In genomic region chr5:113215610-113216011, GRCm38 (mm10) we compare ENCODE assay signal across 16 mouse cellular contexts. TPM values are rescaled to one million over a fixed set of nuclear protein-coding genes. Genes with fewer than 3 reads are reported as not detected.
DNase-seq lines count a peak whose midpoint lies in the region; ATAC-seq and TF ChIP-seq lines count a peak whose summit lies in the region.
"Had no signal": no experiment of that assay in that cellular context is flagged by ENCODE, and none has a peak within 500 bp of the region (broad histone marks: within the 10 kb centered on the region; RNA-seq: fewer than 3 reads in every experiment).

No protein-coding gene starts in this region.

- TF ChIP-seq EP300 in stomach, postnatal 0 days (optimal IDR thresholded peaks at IDR 0.05): no peak

- no peaks in the 10 kb centered on the region for H3K9me3 ChIP-seq in stomach, postnatal 0 days (ENCODE audit: control insufficient read depth, low read length)
- no peaks in the 10 kb centered on the region for H3K9me3 ChIP-seq in limb, embryonic 10.5 days (replicated peaks)
- H3K9me3 ChIP-seq: embryonic facial prominence, embryonic 13.5 days had no signal

- H3K27ac ChIP-seq in brown adipose tissue, adult 24 weeks (replicated peaks; ENCODE audit: low read depth, low read length): peak overlapping the region; percentile 59
- H3K27ac ChIP-seq in stomach, postnatal 0 days (replicated peaks): peak overlapping the region; percentile 77
- no peak overlapping the region for H3K27ac ChIP-seq in limb, embryonic 10.5 days
- H3K27ac ChIP-seq: embryonic facial prominence, embryonic 13.5 days; layer of hippocampus, adult 2 months; liver, embryonic 14.5 days had no signal

- H3K4me1 ChIP-seq in brown adipose tissue, adult 24 weeks (ENCODE audit: control insufficient read depth, insufficient read depth, insufficient read length, low read length): peaks cover 42% of the 10 kb centered on the region
- 0 out of 2 replicates have a peak, but pooled peaks cover 3% of the 10 kb centered on the region for H3K4me1 ChIP-seq in stomach, postnatal 0 days (replicated peaks; ENCODE audit: control insufficient read depth, insufficient read depth)
- peaks cover 21% of the 10 kb centered on the region for H3K4me1 ChIP-seq in limb, embryonic 10.5 days

- H3K4me3 ChIP-seq in brown adipose tissue, adult 24 weeks (ENCODE audit: insufficient read depth, low read depth, low read length): no peak overlapping the region
- no peak overlapping the region for H3K4me3 ChIP-seq in stomach, postnatal 0 days (ENCODE audit: low read depth, low read length)
- no peak overlapping the region for H3K4me3 ChIP-seq in limb, embryonic 10.5 days
- H3K4me3 ChIP-seq: embryonic facial prominence, embryonic 13.5 days; layer of hippocampus, adult 2 months had no signal

- no peak overlapping the region for H3K4me2 ChIP-seq in stomach, postnatal 0 days (replicated peaks; ENCODE audit: low read depth)
- H3K4me2 ChIP-seq: embryonic facial prominence, embryonic 13.5 days had no signal

- no peak for ATAC-seq in stomach, postnatal 0 days (ENCODE audit: low FRiP score, low TSS enrichment)
- ATAC-seq: forebrain, embryonic 16.5 days had no signal

- 65% methylated on average over 9 of the region's 9 CpGs for WGBS in stomach, postnatal 0 days
- WGBS in limb, embryonic 10.5 days: 79% methylated on average over 9 of the region's 9 CpGs

- TF ChIP-seq CTCF in stomach, postnatal 0 days (IDR thresholded peaks at IDR 0.05; ENCODE audit: low read depth): no peak

- no peaks in the 10 kb centered on the region for H3K36me3 ChIP-seq in stomach, postnatal 0 days (ENCODE audit: control insufficient read depth, insufficient read depth, low read length)
- no peaks in the 10 kb centered on the region for H3K36me3 ChIP-seq in limb, embryonic 10.5 days
- H3K36me3 ChIP-seq: embryonic facial prominence, embryonic 13.5 days had no signal

- H3K9ac ChIP-seq in stomach, postnatal 0 days (ENCODE audit: low read length): no peak overlapping the region
- H3K9ac ChIP-seq: embryonic facial prominence, embryonic 13.5 days; liver, embryonic 14.5 days had no signal

- peak; percentile 50 for DNase-seq in kidney, postnatal 14 days
- no peak for DNase-seq in kidney, adult 8-10 months
- DNase-seq in right cerebral cortex, adult 2 months (ENCODE audit: low spot score in 2 of 2): peak; percentile 27 to 40
- DNase-seq in right cerebral cortex, postnatal 4 days: no peak
- no peak for DNase-seq in stomach, postnatal 0 days (ENCODE audit: low spot score)
- DNase-seq in limb, embryonic 10.5 days (ENCODE audit: low spot score): no peak
- DNase-seq: adrenal gland, postnatal 10 days; heart, postnatal 14 days had no signal

- no peaks in the 10 kb centered on the region for H3K27me3 ChIP-seq in stomach, postnatal 0 days (ENCODE audit: control insufficient read depth, insufficient read depth, low read length)
- H3K27me3 ChIP-seq in limb, embryonic 10.5 days (ENCODE audit: low read depth, poor library complexity, severe bottlenecking): peaks cover 19% of the 10 kb centered on the region

RNA-seq across cellular contexts. Expression of gene 2900026A02Rik, which starts 5.4 kb away (rescaled TPM):
- 3.5 and 5.5 TPM in 2 replicates for polyA plus RNA-seq in brown adipose tissue, adult 24 weeks (2012; ENCODE audit: insufficient read depth, insufficient read length, missing spikeins)
- polyA plus RNA-seq in stomach, postnatal 0 days (2015; fragmentation: Nextera tagmentation; extraction: Ambion mirVana): 5.3 and 6.2 TPM in 2 replicates
- 2.5 and 2.9 TPM in 2 replicates for polyA plus RNA-seq in limb, embryonic 10.5 days (2016; fragmentation: Nextera tagmentation; extraction: Ambion mirVana)

RNA-seq across cellular contexts. Expression of gene Tmem211, which starts 11.1 kb away (rescaled TPM):
- polyA plus RNA-seq in brown adipose tissue, adult 24 weeks (2012; ENCODE audit: insufficient read depth, insufficient read length, missing spikeins): not detected in 2 replicates
- polyA plus RNA-seq in stomach, postnatal 0 days (2015; fragmentation: Nextera tagmentation; extraction: Ambion mirVana): 0.46 and 0.59 TPM in 2 replicates
- polyA plus RNA-seq in limb, embryonic 10.5 days (2016; fragmentation: Nextera tagmentation; extraction: Ambion mirVana): not detected in 2 replicates
- polyA plus RNA-seq: embryonic facial prominence, embryonic 13.5 days; forebrain, embryonic 16.5 days; gonadal fat pad, adult 2 months; liver, embryonic 14.5 days; spleen, adult 2 months; thymus, postnatal 0 days had no signal

Comparison
In these comparisons a context has a peak if more than half of its experiments do, and no peak if none do; other contexts are left out.
1. DNase-seq: peak in kidney, postnatal 14 days (single experiment) and right cerebral cortex, adult 2 months (2 of 2); none in kidney, adult 8-10 months (0 of 2), right cerebral cortex, postnatal 4 days (single experiment), stomach, postnatal 0 days (single experiment) and limb, embryonic 10.5 days (single experiment).